Mouse (Mus musculus) heart, embryonic 11.5 days (tissue): Measurements from ENCODE around the gene 2700049A03Rik. TPM values are rescaled to one million over a fixed set of nuclear protein-coding genes. Genes with fewer than 3 reads are reported as not detected.

Experiments used
- ATAC-seq: fragments of 200-750 bp; cut with Nextera tagmentation; replicated peaks from 2 replicates; pipeline ENCODE4 v1.8.0; 2017; ENCODE audit warnings: moderate library complexity; ENCODE audit not compliant: insufficient number of reproducible peaks, low FRiP score, low TSS enrichment
- H3K27ac ChIP-seq: fragments of 300-500 bp; sonication (generic); 2 replicates; pipeline ENCODE4 v1.5.1; 2014; ENCODE audit warnings: mild to moderate bottlenecking, low read depth, low read length
- H3K27me3 ChIP-seq: fragments of 300-500 bp; sonication (generic); 2 replicates; pipeline ENCODE4 v1.6.1; 2014; ENCODE audit warnings: mild to moderate bottlenecking, low read length, mixed read lengths; ENCODE audit not compliant: control insufficient read depth, insufficient read depth
- H3K36me3 ChIP-seq: fragments of 300-500 bp; sonication (generic); 2 replicates; pipeline ENCODE4 v1.6.1; 2014; ENCODE audit warnings: mild to moderate bottlenecking, low read length, moderate library complexity, mixed read lengths; ENCODE audit not compliant: control insufficient read depth, insufficient read depth
- H3K4me1 ChIP-seq: fragments of 300-500 bp; sonication (generic); 2 replicates; pipeline ENCODE4 v1.6.1; 2014; ENCODE audit warnings: low read length; ENCODE audit not compliant: control insufficient read depth, insufficient read depth
- H3K4me2 ChIP-seq: fragments of 300-500 bp; sonication (generic); 2 replicates; pipeline ENCODE4 v1.6.1; 2014; ENCODE audit warnings: mild to moderate bottlenecking, moderate library complexity
- H3K4me3 ChIP-seq: fragments of 300-500 bp; sonication (generic); 2 replicates; pipeline ENCODE4 v1.5.1; 2014; ENCODE audit warnings: low read depth, low read length
- H3K9ac ChIP-seq: fragments of 300-500 bp; sonication (generic); 2 replicates; pipeline ENCODE4 v1.6.1; 2014; ENCODE audit warnings: mild to moderate bottlenecking, low read depth, low read length, moderate library complexity
- H3K9me3 ChIP-seq: fragments of 300-500 bp; sonication (generic); replicated peaks from 2 replicates; pipeline ENCODE4 v1.6.1; 2016; ENCODE audit warnings: low read length; ENCODE audit not compliant: control insufficient read depth
- WGBS: fragments of 180-500 bp; shearing (Covaris S2); extraction: QIAGEN DNeasy Blood & Tissue Kit; methylation state at CpG from one replicate; pipeline ENCODE4 v1.1.7; 2014; ENCODE audit not compliant: insufficient replicate concordance; 5-methylcytosine and 5-hydroxymethylcytosine counted together
- polyA plus RNA-seq: library from polyadenylated mRNA; unstranded; fragments of >200 nt; fragmentation: Nextera tagmentation; extraction: Ambion mirVana; gene quantifications from 2 replicates; pipeline ENCODE4 v1.2.1, GENCODE M21; 2014

2700049A03Rik gene
- polyA plus RNA-seq, 1 experiment from 2014 or later: 15.4 TPM

GRCm38 (mm10) chr12:71258196-71258920 lies 121.7 kb downstream of the 2700049A03Rik start:
- H3K36me3 ChIP-seq: no peaks in the 10 kb centered on the region
- no peak overlapping the region for H3K4me3 ChIP-seq
- no peak for ATAC-seq
- H3K4me1 ChIP-seq: no peaks in the 10 kb centered on the region
- no peak overlapping the region for H3K9ac ChIP-seq
- no peak overlapping the region for H3K27ac ChIP-seq
- H3K27me3 ChIP-seq: no peaks in the 10 kb centered on the region
- no peak overlapping the region for H3K4me2 ChIP-seq
- H3K9me3 ChIP-seq: peaks cover 3% of the 10 kb centered on the region; the same call in 1 of the 2 replicates
- WGBS: 54% methylated on average over 18 of the region's 18 CpGs

GRCm38 (mm10) chr12:71264211-71264610 lies 127.6 kb downstream of the 2700049A03Rik start:
- H3K4me3 ChIP-seq: no peak overlapping the region
- 70% methylated on average over 4 of the region's 4 CpGs for WGBS
- no peak for ATAC-seq
- peaks cover 8% of the 10 kb centered on the region; the same call in 1 of the 2 replicates for H3K9me3 ChIP-seq
- H3K27ac ChIP-seq: no peak overlapping the region
- no peaks in the 10 kb centered on the region for H3K36me3 ChIP-seq
- H3K4me2 ChIP-seq: no peak overlapping the region
- H3K9ac ChIP-seq: no peak overlapping the region
- H3K4me1 ChIP-seq: no peaks in the 10 kb centered on the region
- H3K27me3 ChIP-seq: no peaks in the 10 kb centered on the region

DNA sequence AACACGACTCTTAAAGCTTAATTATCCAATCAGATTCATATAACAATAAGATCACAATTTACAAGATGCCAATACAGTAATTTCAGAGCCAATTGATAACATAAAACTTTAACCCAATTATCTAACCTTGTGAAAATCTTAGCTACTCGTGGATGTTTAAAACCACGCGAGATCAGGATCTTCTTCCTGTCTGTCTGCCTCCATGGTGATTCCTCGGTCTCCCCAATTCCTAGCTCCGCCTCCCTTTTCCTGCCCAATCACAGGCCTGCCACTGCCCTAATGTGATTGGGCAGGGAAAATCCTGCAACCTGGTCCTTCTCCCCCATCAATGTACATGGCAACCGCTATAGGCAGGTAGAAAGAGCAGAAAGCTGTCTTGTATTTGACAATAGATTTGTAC lies 132.7 kb downstream of the 2700049A03Rik start:
- H3K4me3 ChIP-seq: no peak overlapping the region
- no peak overlapping the region for H3K9ac ChIP-seq
- no peaks in the 10 kb centered on the region for H3K36me3 ChIP-seq
- no peak overlapping the region for H3K27ac ChIP-seq
- no peak for ATAC-seq
- 83% methylated on average over 7 of the region's 7 CpGs for WGBS
- no peak overlapping the region for H3K4me2 ChIP-seq
- 0 out of 2 replicates have a peak, but pooled peaks cover 5% of the 10 kb centered on the region for H3K9me3 ChIP-seq
- H3K4me1 ChIP-seq: peaks cover 3% of the 10 kb centered on the region; the same call in 1 of the 2 replicates
- H3K27me3 ChIP-seq: no peaks in the 10 kb centered on the region

GRCm38 (mm10) chr12:71271131-71271530 lies 134.5 kb downstream of the 2700049A03Rik start:
- no peak overlapping the region for H3K27ac ChIP-seq
- no peaks in the 10 kb centered on the region for H3K27me3 ChIP-seq
- H3K4me3 ChIP-seq: no peak overlapping the region
- no peak for ATAC-seq
- 0 out of 2 replicates have a peak, but pooled peaks cover 5% of the 10 kb centered on the region for H3K9me3 ChIP-seq
- peaks cover 3% of the 10 kb centered on the region; the same call in 1 of the 2 replicates for H3K4me1 ChIP-seq
- WGBS: 76% methylated on average over 5 of the region's 5 CpGs
- H3K36me3 ChIP-seq: no peaks in the 10 kb centered on the region
- no peak overlapping the region for H3K9ac ChIP-seq
- no peak overlapping the region for H3K4me2 ChIP-seq

- Histone ChIP-seq H3K36me3 (no peaks in the 10 kb centered on the region), H3K9me3 (no peaks in the 10 kb centered on the region), H3K4me3 (no peak overlapping the region), H3K27ac (no peak overlapping the region), H3K27me3 (no peaks in the 10 kb centered on the region), H3K4me2 (no peak overlapping the region), H3K4me1 (peaks cover 11% of the 10 kb centered on the region), H3K9ac (no peak overlapping the region)
- no peak for ATAC-seq
- WGBS: 88% methylated on average over 5 of the region's 5 CpGs
Measured at GRCm38 (mm10) chr12:71274519-71275237, 138.0 kb downstream of the 2700049A03Rik start.

DNA sequence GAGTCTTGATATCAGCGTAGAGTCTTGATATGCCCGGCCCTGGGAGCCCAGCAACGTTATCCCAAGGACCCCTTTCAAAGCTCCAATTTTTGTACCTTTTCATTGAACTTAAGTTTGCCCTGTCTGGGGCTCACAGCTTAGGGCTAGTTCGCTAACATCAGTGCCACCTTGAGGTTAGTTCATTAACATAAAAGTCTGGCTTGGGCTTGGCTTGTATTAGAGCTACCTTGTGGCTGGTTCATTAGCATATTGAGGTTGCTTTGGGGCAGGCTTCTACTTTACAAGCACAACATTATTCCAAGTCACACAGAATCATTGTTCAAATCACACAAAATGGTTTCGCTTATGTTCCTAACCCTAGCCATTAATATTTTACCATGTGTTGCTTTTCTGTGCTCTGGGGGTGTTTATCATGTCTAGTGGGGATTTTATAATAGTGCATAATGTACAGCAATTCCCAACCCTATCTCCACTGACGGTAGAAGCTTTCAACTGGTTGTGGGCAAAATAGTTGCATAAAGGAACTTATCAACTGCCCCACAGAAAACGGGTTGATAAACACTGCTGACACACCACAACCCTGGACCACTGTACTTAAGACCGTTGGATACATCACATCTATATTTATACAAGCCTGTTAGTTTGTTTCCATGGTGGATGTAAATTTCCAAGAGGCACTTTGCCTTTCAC lies 139.4 kb downstream of the 2700049A03Rik start:
- 69% methylated on average over 8 of the region's 8 CpGs for WGBS
- Histone ChIP-seq H3K9ac (no peak overlapping the region), H3K36me3 (no peaks in the 10 kb centered on the region), H3K27me3 (no peaks in the 10 kb centered on the region), H3K4me2 (no peak overlapping the region), H3K4me3 (no peak overlapping the region), H3K27ac (no peak overlapping the region), H3K9me3 (no peaks in the 10 kb centered on the region), H3K4me1 (peaks cover 9% of the 10 kb centered on the region; the same call in 1 of the 2 replicates)
- ATAC-seq: no peak

DNA sequence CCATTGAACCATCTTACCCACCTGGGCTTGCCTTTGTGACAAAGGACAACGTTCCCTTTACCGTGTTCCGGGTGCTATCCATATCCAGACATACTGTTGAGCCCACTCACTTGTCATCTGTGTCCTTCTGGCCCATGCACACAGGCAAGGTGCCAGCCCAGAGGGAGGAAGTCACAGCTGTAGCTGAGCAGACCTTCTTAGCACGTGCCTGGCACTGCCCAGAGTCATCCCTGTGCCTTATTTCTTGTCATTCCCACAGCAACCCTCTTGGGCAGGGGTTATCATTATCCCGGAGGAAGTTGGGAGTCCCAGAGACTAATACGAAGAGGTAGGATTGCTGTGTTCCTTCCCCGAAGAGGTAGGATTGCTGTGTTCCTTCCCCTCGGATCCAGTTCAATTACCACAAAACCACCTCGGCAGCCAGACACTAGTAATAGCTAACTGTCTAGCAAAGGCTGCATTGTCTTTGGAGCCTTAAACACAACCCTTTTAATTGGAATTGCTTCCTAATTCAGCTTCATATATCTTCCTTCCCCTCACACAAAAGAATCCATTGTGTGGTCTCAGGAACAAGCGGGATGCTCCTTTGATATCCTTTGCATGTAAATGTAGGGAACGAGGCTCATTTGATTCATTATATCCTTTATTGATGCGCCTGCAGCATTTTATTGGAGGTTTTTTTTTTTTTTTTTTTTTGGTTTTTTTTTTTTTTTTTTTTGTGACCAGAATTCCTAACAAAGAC lies 143.0 kb downstream of the 2700049A03Rik start:
- no peak for ATAC-seq
- Histone ChIP-seq H3K36me3 (no peaks in the 10 kb centered on the region), H3K4me3 (no peak overlapping the region), H3K27me3 (no peaks in the 10 kb centered on the region), H3K4me1 (peaks cover 9% of the 10 kb centered on the region; the same call in 1 of the 2 replicates), H3K27ac (no peak overlapping the region), H3K9me3 (no peaks in the 10 kb centered on the region; the same call in 1 of the 2 replicates), H3K9ac (no peak overlapping the region), H3K4me2 (no peak overlapping the region)
- 71% methylated on average over 12 of the region's 12 CpGs for WGBS

DNA sequence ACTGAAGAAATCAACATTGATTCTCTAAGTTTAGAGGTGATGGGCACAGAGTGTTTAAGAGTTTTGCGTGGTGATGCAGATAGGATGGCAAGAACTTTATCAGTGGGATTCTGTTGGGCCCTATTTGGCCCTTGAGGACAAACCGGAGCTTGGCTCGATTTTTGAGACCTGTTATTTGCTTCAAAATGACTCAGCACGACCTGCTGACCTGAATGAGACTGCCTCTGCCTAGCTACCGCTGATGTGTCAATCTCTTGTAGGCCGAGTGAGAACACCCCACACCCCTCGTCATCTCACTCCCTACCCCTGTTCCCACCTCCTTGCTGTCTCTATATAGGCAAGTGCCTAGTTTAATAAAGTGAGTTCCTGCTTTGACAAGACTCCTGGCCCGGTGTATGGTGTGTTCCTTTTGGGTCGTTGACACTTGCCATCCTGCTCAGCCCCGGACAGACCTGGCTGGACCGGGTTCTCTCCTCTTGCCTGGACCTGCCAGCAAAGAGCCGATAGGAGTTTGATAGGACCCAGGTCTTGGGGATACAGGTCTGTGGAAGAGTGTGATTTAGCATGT lies 144.6 kb downstream of the 2700049A03Rik start:
- H3K9me3 ChIP-seq: no peaks in the 10 kb centered on the region; the same call in 1 of the 2 replicates
- no peaks in the 10 kb centered on the region for H3K36me3 ChIP-seq
- no peaks in the 10 kb centered on the region for H3K27me3 ChIP-seq
- ATAC-seq: no peak
- no peak overlapping the region for H3K9ac ChIP-seq
- no peak overlapping the region for H3K27ac ChIP-seq
- peaks cover 8% of the 10 kb centered on the region; the same call in 1 of the 2 replicates for H3K4me1 ChIP-seq
- 77% methylated on average over 12 of the region's 12 CpGs for WGBS
- no peak overlapping the region for H3K4me2 ChIP-seq
- H3K4me3 ChIP-seq: no peak overlapping the region
